Mouse (Mus musculus) heart, embryonic 12.5 days (tissue): ENCODE measurements at regions not wholly inside any gene's neighbourhood (a gene's known extent, or its start where the extent isn't known, plus 50 kb on each side); places are given as distances from the start of the nearest gene placed in this dataset.

Experiments
- ATAC-seq: fragments of 200-750 bp; cut with Nextera tagmentation; 2 replicates; pipeline ENCODE4 v1.8.0; 2017; ENCODE audit warnings: moderate TSS enrichment, moderate library complexity; ENCODE audit not compliant: insufficient number of reproducible peaks, low FRiP score
- H3K27ac ChIP-seq: fragments of 300-500 bp; sonication (generic); 2 replicates; pipeline ENCODE4 v1.5.1; 2016; ENCODE audit warnings: mild to moderate bottlenecking, moderate library complexity; ENCODE audit not compliant: poor library complexity, severe bottlenecking
- H3K27me3 ChIP-seq: fragments of 300-500 bp; sonication (generic); replicated peaks from 2 replicates; pipeline ENCODE4 v1.6.1; 2016; ENCODE audit warnings: mild to moderate bottlenecking, moderate library complexity
- H3K36me3 ChIP-seq: fragments of 300-500 bp; sonication (generic); 2 replicates; pipeline ENCODE4 v1.6.1; 2016; ENCODE audit warnings: mild to moderate bottlenecking, moderate library complexity
- H3K4me1 ChIP-seq: fragments of 300-500 bp; sonication (generic); replicated peaks from 2 replicates; pipeline ENCODE4 v1.6.1; 2016; ENCODE audit warnings: mild to moderate bottlenecking
- H3K4me2 ChIP-seq: fragments of 300-500 bp; sonication (generic); 2 replicates; pipeline ENCODE4 v1.6.1; 2016; ENCODE audit warnings: mild to moderate bottlenecking, moderate library complexity
- H3K4me3 ChIP-seq: fragments of 300-500 bp; sonication (generic); 2 replicates; pipeline ENCODE4 v1.5.1; 2016; ENCODE audit warnings: mild to moderate bottlenecking
- H3K9ac ChIP-seq: fragments of 300-500 bp; sonication (generic); 2 replicates; pipeline ENCODE4 v1.6.1; 2016; ENCODE audit warnings: mild to moderate bottlenecking, moderate library complexity
- H3K9me3 ChIP-seq: fragments of 300-500 bp; sonication (generic); replicated peaks from 2 replicates; pipeline ENCODE4 v1.6.1; 2016; ENCODE audit warnings: mild to moderate bottlenecking, moderate library complexity
- WGBS: fragments of 180-500 bp; shearing (Covaris S2); methylation state at CpG from one replicate; pipeline ENCODE4 v1.1.7; 2016; 5-methylcytosine and 5-hydroxymethylcytosine counted together

DNA sequence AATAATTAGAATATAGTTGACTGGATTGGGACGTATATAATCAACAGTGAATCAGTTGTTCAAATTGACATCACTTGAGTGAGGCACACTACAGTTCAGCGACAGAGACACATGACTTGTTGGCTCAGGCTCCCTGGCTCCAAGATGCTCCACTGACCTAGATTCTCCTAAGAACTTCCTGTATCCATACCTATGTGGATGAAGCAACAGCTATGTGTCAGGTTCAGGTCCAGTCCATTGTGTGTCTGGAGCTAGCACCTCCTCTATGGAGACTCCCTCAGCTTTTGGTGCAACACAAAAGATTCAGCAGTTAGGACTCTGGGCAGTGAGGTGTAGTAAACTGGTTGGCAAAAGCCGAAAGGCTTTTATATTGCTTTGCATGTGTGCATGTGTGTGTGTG lies 251.6 kb downstream of the Ankrd50 start:
- 87% methylated on average over 3 of the region's 3 CpGs for WGBS
- ATAC-seq: no peak
- no peak overlapping the region for H3K4me2 ChIP-seq
- H3K9me3 ChIP-seq: no peaks in the 10 kb centered on the region
- peaks cover 24% of the 10 kb centered on the region for H3K4me1 ChIP-seq
- H3K27me3 ChIP-seq: no peaks in the 10 kb centered on the region
- H3K9ac ChIP-seq: no peak overlapping the region
- no peak overlapping the region for H3K4me3 ChIP-seq
- H3K27ac ChIP-seq: 0 out of 2 replicates have a peak overlapping the region, but pooled peaks have one; percentile 54
- no peaks in the 10 kb centered on the region for H3K36me3 ChIP-seq

DNA sequence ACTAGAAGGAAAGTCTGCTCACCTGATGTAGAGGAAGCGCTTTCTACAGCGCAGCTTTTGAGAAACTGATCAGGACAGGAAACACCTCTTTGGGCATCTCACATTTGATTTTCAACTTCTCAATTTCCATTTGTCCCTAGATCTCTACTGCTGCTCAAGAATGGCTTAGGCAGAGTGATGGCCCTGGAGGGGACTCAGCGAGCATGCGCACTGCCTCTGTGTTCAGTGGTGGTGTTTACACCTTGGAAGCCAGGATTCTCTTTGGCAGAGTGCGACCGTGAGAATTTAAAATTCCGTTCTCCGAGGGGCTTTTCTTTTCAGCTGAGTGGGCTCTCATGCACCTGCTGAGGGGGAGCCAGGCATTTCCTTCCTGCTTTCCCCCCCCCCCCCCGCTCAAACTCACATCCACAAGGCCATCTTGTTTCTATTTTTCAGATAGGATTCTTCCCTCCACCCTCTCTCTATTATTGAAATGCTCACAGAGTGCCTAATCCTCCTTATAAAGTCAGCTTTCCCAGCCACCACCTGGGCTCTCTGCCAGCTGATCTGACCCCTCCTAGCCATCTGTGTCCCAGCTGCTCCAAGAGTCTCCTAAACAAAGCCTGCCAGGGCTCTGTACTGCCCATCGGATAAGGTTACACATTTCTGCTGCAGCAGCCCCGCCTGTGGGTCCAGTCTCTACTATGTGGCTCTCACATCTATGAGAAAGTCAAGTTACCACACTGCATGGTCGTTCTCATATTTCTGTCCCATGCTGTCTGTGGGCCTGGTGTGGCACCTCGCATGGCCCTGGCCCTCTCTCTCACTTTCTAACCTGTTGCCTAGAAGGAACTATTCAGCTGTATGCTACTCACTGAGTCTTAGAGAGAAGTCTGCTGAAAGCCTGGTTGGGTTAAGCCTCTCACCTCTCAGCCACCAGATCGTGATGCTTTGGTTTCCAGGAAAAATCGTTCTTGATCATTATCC lies 252.2 kb downstream of the Ankrd50 start:
- Histone ChIP-seq H3K9ac (no peak overlapping the region), H3K27me3 (no peaks in the 10 kb centered on the region), H3K4me2 (peak overlapping the region; percentile 28), H3K36me3 (no peaks in the 10 kb centered on the region), H3K4me1 (peaks cover 24% of the 10 kb centered on the region), H3K9me3 (no peaks in the 10 kb centered on the region), H3K27ac (peak overlapping the region; percentile 58), H3K4me3 (no peak overlapping the region)
- 51% methylated on average over 15 of the region's 15 CpGs for WGBS
- peak; percentile 86 for ATAC-seq

DNA sequence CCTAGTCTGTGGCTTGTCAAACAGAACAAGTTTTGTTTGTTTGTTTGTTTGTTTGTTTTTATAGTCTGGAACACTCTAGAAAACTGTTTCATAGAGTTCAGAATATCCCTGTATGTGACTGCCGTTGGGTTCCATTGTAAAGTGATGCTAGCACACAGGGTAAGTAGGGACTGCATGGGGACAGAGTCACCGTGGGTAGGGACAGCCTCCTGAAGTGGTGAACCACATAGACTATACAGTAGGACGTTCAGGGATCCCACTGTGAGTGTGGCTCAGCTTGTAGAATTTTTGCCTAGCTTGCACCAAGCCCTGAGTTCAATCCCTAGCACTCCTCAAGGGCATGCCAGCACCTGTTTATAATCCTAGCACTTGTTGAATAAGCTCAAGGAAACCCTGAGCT lies 253.1 kb downstream of the Ankrd50 start:
- ATAC-seq: no peak
- Histone ChIP-seq H3K27ac (no peak overlapping the region), H3K4me3 (no peak overlapping the region), H3K9ac (no peak overlapping the region), H3K4me1 (peaks cover 24% of the 10 kb centered on the region), H3K36me3 (no peaks in the 10 kb centered on the region), H3K4me2 (no peak overlapping the region), H3K27me3 (no peaks in the 10 kb centered on the region), H3K9me3 (no peaks in the 10 kb centered on the region)
- 76% methylated on average over 3 of the region's 3 CpGs for WGBS

DNA sequence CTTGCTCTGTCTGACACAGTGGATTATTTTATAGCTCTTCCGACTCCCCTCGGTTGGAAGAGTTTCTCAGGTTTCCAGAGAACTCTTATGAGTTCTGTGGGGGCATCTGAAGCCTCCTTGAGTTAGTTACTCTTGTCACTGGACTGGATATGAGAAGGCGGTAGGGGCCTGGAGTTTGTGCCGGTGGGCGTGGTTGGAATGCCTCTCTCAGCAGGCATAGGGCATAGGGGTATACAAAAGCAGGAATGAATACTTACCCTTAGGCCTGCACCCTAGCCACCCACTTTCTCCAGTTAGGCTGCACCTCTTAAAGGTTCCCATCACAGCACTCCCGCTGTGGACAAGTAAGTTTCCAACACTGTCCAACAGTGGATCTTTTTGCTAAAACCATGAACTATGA lies 253.8 kb downstream of the Ankrd50 start:
- Histone ChIP-seq H3K27me3 (no peaks in the 10 kb centered on the region), H3K4me2 (no peak overlapping the region), H3K27ac (no peak overlapping the region), H3K9ac (no peak overlapping the region), H3K4me1 (peaks cover 24% of the 10 kb centered on the region), H3K4me3 (no peak overlapping the region), H3K9me3 (no peaks in the 10 kb centered on the region), H3K36me3 (no peaks in the 10 kb centered on the region)
- no peak for ATAC-seq
- WGBS: 86% methylated on average over 6 of the region's 6 CpGs

DNA sequence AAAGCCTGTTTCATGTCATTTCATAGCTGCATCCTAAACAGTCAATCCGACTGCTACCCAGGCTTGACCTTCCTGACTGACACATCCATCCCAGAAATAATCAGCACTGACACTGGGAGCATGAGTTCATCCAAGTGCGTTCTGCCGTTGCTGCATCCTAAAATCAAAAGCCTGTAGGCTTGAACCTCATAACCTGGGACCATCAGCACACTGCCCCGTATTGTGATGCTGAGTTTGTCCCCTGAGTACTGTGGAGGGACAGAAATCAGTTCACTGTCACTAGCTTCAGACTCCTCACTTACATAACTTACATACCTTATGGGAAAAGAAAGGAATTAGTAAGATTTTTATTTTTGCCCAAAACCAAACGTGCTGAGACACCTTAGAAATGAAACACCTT lies 255.0 kb downstream of the Ankrd50 start:
- no peak for ATAC-seq
- H3K36me3 ChIP-seq: no peaks in the 10 kb centered on the region
- H3K27ac ChIP-seq: no peak overlapping the region
- WGBS: 61% methylated on average over 5 of the region's 5 CpGs
- no peak overlapping the region for H3K4me2 ChIP-seq
- no peaks in the 10 kb centered on the region for H3K9me3 ChIP-seq
- peaks cover 23% of the 10 kb centered on the region for H3K4me1 ChIP-seq
- no peaks in the 10 kb centered on the region for H3K27me3 ChIP-seq
- H3K9ac ChIP-seq: no peak overlapping the region
- H3K4me3 ChIP-seq: no peak overlapping the region

DNA sequence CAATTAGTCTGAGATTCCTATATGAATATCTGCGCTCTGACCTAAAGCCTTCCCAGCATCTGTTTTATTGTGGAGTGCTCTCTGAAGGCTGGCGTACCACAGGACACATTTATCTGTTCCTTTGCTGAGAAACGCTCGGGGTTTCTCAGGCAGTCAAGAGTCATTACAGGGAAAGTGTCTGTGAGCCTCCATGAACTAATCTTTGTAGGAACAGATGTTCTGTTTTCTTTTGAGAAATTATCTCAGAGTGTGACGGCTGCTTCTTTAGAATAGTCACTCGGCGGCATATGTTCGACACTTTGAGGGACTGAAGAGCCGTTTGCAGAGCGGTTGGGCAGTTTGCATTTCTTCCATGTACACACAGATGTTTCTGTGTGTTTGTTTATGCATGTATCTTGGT lies 255.6 kb downstream of the Ankrd50 start:
- Histone ChIP-seq H3K36me3 (no peaks in the 10 kb centered on the region), H3K9ac (no peak overlapping the region), H3K4me1 (peaks cover 22% of the 10 kb centered on the region), H3K4me2 (no peak overlapping the region), H3K9me3 (no peaks in the 10 kb centered on the region), H3K27me3 (no peaks in the 10 kb centered on the region), H3K4me3 (no peak overlapping the region), H3K27ac (no peak overlapping the region)
- ATAC-seq: no peak
- WGBS: 29% methylated on average over 10 of the region's 10 CpGs

DNA sequence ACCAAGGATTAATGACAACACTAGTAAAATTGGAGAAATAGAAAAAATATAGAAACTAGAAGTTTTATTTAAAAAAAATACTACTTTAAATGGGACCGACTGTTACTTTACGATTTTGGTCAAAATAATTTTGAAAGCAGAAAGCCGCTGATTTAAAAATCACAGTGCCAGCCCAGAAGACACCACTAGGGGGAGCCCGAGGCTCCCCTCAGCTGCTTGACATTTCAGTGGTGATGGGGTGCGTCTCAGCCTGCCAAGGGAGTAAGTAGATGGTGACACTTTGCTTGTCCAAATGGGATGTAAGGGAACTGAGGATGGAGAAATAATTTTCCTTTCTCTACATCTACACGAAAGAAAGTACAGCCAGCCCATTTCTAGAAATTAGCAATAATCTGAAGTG lies 257.0 kb downstream of the Ankrd50 start:
- H3K9ac ChIP-seq: no peak overlapping the region

DNA sequence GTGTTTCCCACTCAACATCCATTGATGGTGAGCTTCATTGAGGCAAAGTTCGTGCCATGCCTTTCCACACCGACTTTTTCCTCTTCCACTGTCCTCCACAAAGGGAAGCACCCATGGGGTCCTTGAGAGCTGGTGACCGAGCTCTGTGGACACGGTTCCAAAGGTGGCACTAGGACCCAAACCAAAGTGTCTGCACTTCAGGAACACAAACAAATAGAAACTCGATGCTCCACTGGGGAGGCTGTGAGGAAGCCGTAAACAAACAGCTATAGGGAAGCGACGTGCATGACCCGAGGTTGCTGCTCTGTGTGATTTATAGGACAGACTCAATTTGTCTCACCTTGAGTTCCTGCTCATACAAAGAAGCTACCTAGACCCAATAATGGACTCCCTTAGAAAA lies 257.5 kb downstream of the Ankrd50 start:
- Histone ChIP-seq H3K4me2 (no peak overlapping the region), H3K27ac (no peak overlapping the region), H3K36me3 (no peaks in the 10 kb centered on the region), H3K4me3 (no peak overlapping the region), H3K4me1 (peaks cover 9% of the 10 kb centered on the region), H3K27me3 (no peaks in the 10 kb centered on the region), H3K9ac (no peak overlapping the region), H3K9me3 (no peaks in the 10 kb centered on the region)
- no peak for ATAC-seq
- 76% methylated on average over 9 of the region's 9 CpGs for WGBS

More for the DNA sequence above, 257.0 kb downstream of the Ankrd50 start:
- H3K27me3 ChIP-seq: no peaks in the 10 kb centered on the region
- H3K4me1 ChIP-seq: peaks cover 14% of the 10 kb centered on the region
- H3K27ac ChIP-seq: no peak overlapping the region
- 22% methylated on average over 6 of the region's 6 CpGs for WGBS
- H3K4me2 ChIP-seq: no peak overlapping the region
- H3K36me3 ChIP-seq: no peaks in the 10 kb centered on the region
- H3K9me3 ChIP-seq: no peaks in the 10 kb centered on the region
- no peak for ATAC-seq
- H3K4me3 ChIP-seq: no peak overlapping the region

DNA sequence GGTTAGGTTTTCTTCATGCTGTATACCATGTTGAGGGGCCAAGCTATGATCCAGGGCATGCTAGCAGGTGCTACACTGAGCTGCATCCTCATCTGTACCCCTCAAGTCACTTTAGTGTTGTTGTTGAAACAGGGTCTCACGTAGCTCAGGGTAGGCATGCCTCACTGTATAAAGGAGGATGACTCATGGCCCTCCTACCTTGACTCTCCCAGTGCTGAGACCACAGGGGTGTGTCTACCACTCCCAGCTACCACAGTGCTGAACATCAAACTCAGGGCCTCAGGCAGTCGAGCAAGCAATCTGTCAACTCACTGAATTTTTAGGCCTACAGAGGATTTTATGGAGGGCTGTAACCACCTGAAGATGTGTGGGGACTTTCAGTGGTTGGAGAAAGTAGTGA lies 258.5 kb downstream of the Ankrd50 start:
- Histone ChIP-seq H3K4me1 (no peaks in the 10 kb centered on the region; the same call in 1 of the 2 replicates), H3K9ac (no peak overlapping the region), H3K27ac (no peak overlapping the region), H3K4me3 (no peak overlapping the region), H3K36me3 (no peaks in the 10 kb centered on the region), H3K27me3 (0 out of 2 replicates have a peak, but pooled peaks cover 6% of the 10 kb centered on the region), H3K4me2 (no peak overlapping the region), H3K9me3 (no peaks in the 10 kb centered on the region)
- ATAC-seq: no peak
- 57% methylated on average over 2 of the region's 2 CpGs for WGBS

DNA sequence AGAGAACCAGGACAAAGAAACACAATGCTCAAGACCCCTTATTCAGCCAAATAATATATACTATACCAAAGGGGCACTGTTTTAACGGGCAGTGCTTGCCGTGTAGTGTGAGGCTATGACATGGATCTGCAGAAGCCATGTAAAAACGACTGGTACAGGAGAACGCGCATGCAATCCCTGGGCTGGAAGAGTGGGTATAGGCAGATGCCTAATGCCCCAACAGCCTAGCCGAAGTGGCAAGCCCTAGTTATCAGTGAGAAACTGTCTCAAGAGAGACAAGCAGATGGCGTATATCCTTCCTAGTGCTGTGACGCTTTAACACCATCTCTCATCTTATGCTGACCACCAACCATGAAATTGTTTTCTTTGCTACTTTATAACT lies 262.8 kb downstream of the Ankrd50 start:
- Histone ChIP-seq H3K36me3 (no peaks in the 10 kb centered on the region), H3K4me3 (no peak overlapping the region), H3K4me1 (no peaks in the 10 kb centered on the region), H3K9ac (no peak overlapping the region), H3K4me2 (no peak overlapping the region), H3K27me3 (0 out of 2 replicates have a peak, but pooled peaks cover 6% of the 10 kb centered on the region), H3K27ac (no peak overlapping the region), H3K9me3 (no peaks in the 10 kb centered on the region)
- ATAC-seq: no peak
- WGBS: 80% methylated on average over 8 of the region's 8 CpGs

DNA sequence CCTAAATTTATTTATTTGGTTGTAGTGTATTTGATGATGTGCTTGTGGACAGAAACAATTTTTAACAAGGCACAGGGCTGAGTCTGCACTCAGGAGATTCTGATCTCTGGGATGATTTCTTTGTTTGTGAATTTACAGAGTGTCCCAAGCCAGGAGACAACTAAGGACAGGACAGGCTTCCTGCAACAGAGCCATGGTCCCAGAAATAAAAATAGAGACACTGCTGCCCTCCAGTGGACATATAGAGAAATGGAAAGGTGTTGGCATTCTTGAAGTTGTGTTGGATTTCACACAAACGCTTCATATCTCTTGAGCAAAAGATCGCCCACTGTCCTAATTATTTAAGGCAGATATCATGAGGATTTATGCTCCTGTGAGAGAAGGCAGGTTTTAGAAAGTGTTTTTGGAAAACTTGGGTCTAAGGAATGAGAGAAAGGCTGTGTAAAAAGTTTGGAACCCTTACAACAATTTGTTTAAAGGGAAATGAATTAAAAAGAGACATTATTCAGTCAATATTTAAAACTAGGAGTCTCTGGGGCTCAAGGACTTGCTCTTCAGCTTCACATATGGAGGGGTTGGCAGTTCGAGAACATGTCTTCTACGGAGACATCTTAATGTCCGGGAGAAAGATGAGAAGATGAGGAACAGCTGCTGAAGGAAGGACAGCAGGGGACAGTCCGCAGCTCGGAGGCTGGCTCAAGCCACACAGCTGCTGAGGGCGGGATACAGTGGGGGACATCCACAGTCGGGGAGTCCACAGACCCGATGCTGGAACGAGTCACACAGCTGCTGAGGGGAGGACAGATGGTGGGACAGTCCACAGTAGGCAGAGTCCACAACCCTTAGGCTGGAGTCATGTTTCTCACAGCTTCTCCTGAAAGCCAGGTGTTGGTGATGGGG lies 263.5 kb downstream of the Ankrd50 start:
- H3K9me3 ChIP-seq: no peaks in the 10 kb centered on the region
- H3K4me2 ChIP-seq: no peak overlapping the region
- 0 out of 2 replicates have a peak, but pooled peaks cover 6% of the 10 kb centered on the region for H3K27me3 ChIP-seq
- H3K4me1 ChIP-seq: no peaks in the 10 kb centered on the region
- no peaks in the 10 kb centered on the region for H3K36me3 ChIP-seq
- no peak overlapping the region for H3K9ac ChIP-seq
- H3K27ac ChIP-seq: no peak overlapping the region
- H3K4me3 ChIP-seq: no peak overlapping the region
- no peak for ATAC-seq
- 51% methylated on average over 11 of the region's 11 CpGs for WGBS
